Mouse (Mus musculus): ENCODE results near the gene Qrich1. TPM values are rescaled to one million over a fixed set of nuclear protein-coding genes. Genes with fewer than 3 reads are reported as not detected.

Gene Qrich1
- polyA plus RNA-seq, 1 experiment from 2014 or later, result 129 TPM

- no peak for DNase-seq (ENCODE audit: low spot score)
- H3K36me3 ChIP-seq, result peaks cover 85% of the 10 kb centered on the region
- H3K4me3 ChIP-seq, result no peak overlapping the region
- no peaks in the 10 kb centered on the region for H3K4me1 ChIP-seq
- H3K9me3 ChIP-seq, result no peaks in the 10 kb centered on the region
- no peaks in the 10 kb centered on the region for H3K27me3 ChIP-seq (ENCODE audit: insufficient read depth, poor library complexity, severe bottlenecking)
- 87% methylated on average over 15 of the region's 15 CpGs for WGBS
- H3K27ac ChIP-seq, result no peak overlapping the region
These were observed 16.7 kb upstream of the Qrich1 start for GRCm38 (mm10) chr9:108499943-108500342.

GRCm38 (mm10) chr9:108506901-108507300 is 9.7 kb upstream of the Qrich1 start:
- peak overlapping the region; percentile 88; the same call in 1 of the 2 replicates for H3K27ac ChIP-seq
- H3K36me3 ChIP-seq, result peaks cover 44% of the 10 kb centered on the region
- peak overlapping the region; percentile 89 for H3K4me3 ChIP-seq
- H3K4me1 ChIP-seq, result peaks cover 22% of the 10 kb centered on the region
- H3K9me3 ChIP-seq, result no peaks in the 10 kb centered on the region
- peak; percentile 59 for DNase-seq (ENCODE audit: low spot score)
- H3K27me3 ChIP-seq (ENCODE audit: insufficient read depth, poor library complexity, severe bottlenecking), result no peaks in the 10 kb centered on the region
- 84% methylated on average over 7 of the region's 7 CpGs for WGBS

DNA sequence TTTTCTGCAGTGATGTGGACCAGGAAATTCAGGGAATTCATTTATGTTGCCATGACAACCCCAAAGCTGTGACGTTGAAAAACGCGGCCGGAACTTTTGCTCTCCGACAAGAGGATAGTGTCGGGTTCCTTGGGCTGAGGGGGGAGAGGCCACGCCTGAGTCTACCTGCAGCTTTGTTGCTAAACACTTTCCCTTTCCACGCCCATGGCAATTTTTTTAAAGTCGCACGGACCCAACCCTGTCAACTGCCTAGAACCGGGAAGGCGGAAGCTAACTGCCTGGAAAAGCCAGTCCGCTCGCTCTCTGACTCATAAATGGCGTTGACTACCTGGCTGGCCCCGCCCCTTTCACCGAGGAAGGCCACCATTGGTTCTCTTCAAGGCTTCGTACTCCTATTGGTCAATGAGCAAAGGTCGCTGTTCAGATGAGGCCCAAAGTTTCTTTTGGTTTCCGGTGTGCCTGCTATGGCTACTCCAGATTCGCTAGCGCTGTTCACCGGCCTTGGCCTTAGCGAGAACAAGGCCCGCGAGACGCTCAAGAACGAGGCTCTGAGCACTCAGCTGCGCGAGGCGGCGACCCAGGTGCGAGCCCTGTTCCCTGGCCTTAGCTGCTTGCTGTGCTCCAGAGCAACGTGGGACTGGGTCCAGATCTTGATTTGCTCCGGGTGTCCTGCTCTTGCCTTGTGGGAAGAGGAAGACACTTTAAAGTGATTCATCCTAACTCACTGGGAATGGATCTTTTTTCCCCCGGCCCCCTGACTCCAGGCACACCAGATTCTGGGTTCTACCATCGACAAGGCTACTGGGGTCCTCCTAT is 8.8 kb upstream of the Qrich1 start, which contains the start of gene Qars:
Gene Qars (plus strand): TSS at position 88 of the 816 bp plus-strand sequence.
- Histone ChIP-seq H3K4me3 (peak within 1 kb of the TSS; percentile 89), H3K27me3 (ENCODE audit: insufficient read depth, poor library complexity, severe bottlenecking) (no peaks in the 10 kb centered on the region), H3K9me3 (no peaks in the 10 kb centered on the region), H3K27ac (peak within 1 kb of the TSS; percentile 88), H3K36me3 (peaks cover 45% of the 10 kb centered on the region), H3K4me1 (peaks cover 22% of the 10 kb centered on the region)
- WGBS, result 1% methylated on average over 37 of the region's 37 CpGs
- peak; percentile 99 for DNase-seq (ENCODE audit: low spot score)

GRCm38 (mm10) chr9:108508776-108509175 is 7.8 kb upstream of the Qrich1 start:
- no peak for DNase-seq (ENCODE audit: low spot score)
- Histone ChIP-seq H3K27ac (peak overlapping the region; percentile 88; the same call in 1 of the 2 replicates), H3K4me3 (peak overlapping the region; percentile 89), H3K36me3 (peaks cover 46% of the 10 kb centered on the region), H3K9me3 (no peaks in the 10 kb centered on the region), H3K27me3 (ENCODE audit: insufficient read depth, poor library complexity, severe bottlenecking) (no peaks in the 10 kb centered on the region), H3K4me1 (peaks cover 22% of the 10 kb centered on the region)
- WGBS, result 82% methylated on average over 7 of the region's 7 CpGs

DNA sequence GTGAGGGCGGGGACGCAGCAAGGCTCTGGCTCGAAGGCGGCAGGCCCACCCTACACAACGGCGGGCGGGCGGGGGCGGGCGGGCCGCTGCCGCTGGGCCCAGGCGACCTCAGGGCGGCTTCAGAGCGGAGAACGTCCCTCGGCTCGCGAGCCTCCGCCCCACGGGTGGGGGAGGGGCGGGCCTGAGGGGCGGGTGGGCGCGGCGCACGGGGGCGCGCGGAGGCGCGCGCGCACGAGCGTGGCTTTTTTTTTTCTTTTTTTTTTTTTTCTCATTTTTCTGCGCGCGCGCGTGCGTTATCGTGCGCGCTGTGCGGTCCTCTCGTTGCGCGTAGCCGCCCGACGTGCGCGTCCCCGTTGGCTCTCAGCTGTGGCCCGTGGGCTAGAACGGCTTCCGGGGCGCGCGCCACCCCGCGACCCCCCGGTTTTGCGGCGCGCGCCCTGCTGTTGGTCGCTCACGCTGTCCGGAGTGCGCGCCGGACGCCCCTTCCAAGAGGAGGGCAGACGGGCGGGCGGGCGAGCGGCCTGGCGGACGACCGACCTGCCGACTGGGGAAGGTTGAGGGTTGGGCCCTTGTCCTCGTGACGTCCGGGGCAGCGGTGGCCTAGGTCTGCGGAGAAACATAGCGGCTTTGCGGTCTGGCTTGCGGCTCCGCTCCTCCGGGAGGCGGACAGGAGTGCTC is 786 bp downstream of the Qrich1 start:
- H3K4me1 ChIP-seq, result peaks cover 20% of the 10 kb centered on the region
- WGBS, result under 1% methylated on average over 78 of the region's 95 CpGs
- no peaks in the 10 kb centered on the region for H3K27me3 ChIP-seq (ENCODE audit: insufficient read depth, poor library complexity, severe bottlenecking)
- peak overlapping the region; percentile 82 for H3K4me3 ChIP-seq
- H3K27ac ChIP-seq, result peak overlapping the region; percentile 99
- peaks cover 39% of the 10 kb centered on the region for H3K36me3 ChIP-seq
- peak; percentile 88 for DNase-seq (ENCODE audit: low spot score)
- no peaks in the 10 kb centered on the region for H3K9me3 ChIP-seq

DNA sequence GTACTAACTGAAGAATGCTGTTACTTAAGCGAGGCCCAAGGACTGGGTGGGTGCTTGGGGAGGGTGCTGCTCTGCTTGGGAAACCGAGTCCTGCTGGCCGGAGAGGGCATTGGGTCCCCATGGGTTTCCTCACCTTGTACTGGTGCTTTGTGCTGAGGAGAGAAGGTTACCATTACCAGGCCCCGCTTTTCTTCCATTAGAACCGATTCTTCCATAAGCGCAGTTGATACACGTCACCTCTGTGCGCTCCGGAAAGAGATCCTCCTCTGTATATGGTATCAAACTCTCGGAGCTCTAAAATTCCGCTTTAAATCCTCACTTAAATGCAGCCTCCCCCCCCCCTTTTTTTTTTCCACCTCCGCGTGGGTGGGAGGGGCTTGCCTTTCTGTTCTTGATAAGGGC is 1.3 kb downstream of the Qrich1 start:
- Histone ChIP-seq H3K9me3 (no peaks in the 10 kb centered on the region), H3K27ac (peak overlapping the region; percentile 99), H3K4me1 (peaks cover 20% of the 10 kb centered on the region), H3K4me3 (peak overlapping the region; percentile 82), H3K27me3 (ENCODE audit: insufficient read depth, poor library complexity, severe bottlenecking) (no peaks in the 10 kb centered on the region), H3K36me3 (peaks cover 38% of the 10 kb centered on the region)
- DNase-seq (ENCODE audit: low spot score), result no peak
- WGBS, result under 1% methylated on average over 13 of the region's 13 CpGs

DNA sequence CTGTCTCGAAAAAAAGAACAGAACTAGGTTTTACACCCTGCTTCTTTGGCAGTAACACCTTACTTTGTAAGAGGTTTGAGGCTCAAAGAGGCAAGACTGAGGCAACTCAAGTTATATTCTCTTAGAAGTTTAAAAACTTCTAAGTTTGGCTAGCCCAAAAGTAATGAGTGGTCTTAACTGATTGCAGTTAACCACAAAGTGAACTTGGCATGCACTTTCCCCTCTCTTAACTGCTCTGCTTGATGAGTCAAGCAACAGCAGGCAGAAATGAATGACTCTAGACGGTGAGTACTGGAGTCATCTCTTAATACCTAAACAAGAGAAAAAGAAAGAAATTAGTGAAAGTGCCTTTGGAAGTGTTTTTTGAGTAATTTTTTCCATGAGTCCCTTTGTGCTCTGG is 5.0 kb downstream of the Qrich1 start:
- no peak for DNase-seq (ENCODE audit: low spot score)
- H3K36me3 ChIP-seq, result peaks cover 24% of the 10 kb centered on the region
- WGBS, result 88% methylated on average over 2 of the region's 2 CpGs
- no peaks in the 10 kb centered on the region for H3K27me3 ChIP-seq (ENCODE audit: insufficient read depth, poor library complexity, severe bottlenecking)
- H3K9me3 ChIP-seq, result no peaks in the 10 kb centered on the region
- peaks cover 11% of the 10 kb centered on the region; the same call in 1 of the 2 replicates for H3K4me1 ChIP-seq
- H3K4me3 ChIP-seq, result no peak overlapping the region
- H3K27ac ChIP-seq, result no peak overlapping the region

GRCm38 (mm10) chr9:108523341-108523740 is 6.7 kb downstream of the Qrich1 start:
- Histone ChIP-seq H3K4me3 (no peak overlapping the region), H3K36me3 (peaks cover 33% of the 10 kb centered on the region), H3K4me1 (peaks cover 8% of the 10 kb centered on the region; the same call in 1 of the 2 replicates), H3K27me3 (ENCODE audit: insufficient read depth, poor library complexity, severe bottlenecking) (no peaks in the 10 kb centered on the region), H3K9me3 (no peaks in the 10 kb centered on the region), H3K27ac (no peak overlapping the region)
- DNase-seq (ENCODE audit: low spot score), result no peak
- WGBS, result 94% methylated on average over 4 of the region's 4 CpGs

DNA sequence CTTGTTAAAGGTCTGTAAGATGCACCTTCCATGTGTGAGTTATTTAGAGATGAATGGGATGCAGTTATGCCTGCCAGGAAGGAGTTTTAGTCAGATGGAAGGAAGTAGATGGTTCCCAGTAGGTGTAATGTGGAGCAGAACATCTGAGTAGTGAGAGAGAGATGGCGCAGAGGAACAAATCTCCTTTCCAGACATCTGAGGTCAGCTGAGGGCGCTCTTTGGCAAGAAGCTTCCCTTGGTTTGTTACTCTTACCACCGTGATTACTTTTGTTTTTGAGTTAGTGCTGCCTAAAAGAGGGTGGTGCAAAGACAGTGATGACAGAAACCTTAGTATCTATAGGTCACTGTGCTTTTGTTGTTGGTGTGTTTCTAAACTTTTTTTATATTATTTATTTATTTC is 8.8 kb downstream of the Qrich1 start:
- Histone ChIP-seq H3K4me3 (no peak overlapping the region), H3K27me3 (ENCODE audit: insufficient read depth, poor library complexity, severe bottlenecking) (no peaks in the 10 kb centered on the region), H3K36me3 (peaks cover 45% of the 10 kb centered on the region), H3K27ac (no peak overlapping the region), H3K9me3 (no peaks in the 10 kb centered on the region), H3K4me1 (no peaks in the 10 kb centered on the region)
- no peak for DNase-seq (ENCODE audit: low spot score)
- 84% methylated on average over 3 of the region's 3 CpGs for WGBS

DNA sequence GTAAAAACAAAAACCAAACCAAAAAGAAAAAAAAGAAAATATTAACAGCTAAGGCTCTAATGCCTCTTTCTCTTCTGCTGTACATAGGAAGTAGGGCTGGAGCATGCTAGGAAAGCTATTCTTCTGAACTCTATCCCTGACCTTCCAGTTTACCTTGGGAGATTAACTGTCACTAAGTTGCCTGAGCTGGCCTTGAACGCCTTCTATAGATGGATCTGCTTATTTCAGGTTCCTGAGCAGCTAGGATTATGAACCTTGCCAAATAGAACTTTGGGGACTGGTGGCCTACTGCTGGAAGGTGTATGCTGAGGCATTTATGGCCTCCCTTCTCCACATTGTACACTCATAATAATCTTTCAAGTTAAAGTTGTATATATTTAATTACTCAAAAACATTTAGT is 14.3 kb downstream of the Qrich1 start:
- no peak for DNase-seq (ENCODE audit: low spot score)
- H3K36me3 ChIP-seq, result peaks cover 83% of the 10 kb centered on the region
- H3K27ac ChIP-seq, result no peak overlapping the region
- 88% methylated on average over 1 of the region's 1 CpGs for WGBS
- no peaks in the 10 kb centered on the region for H3K4me1 ChIP-seq
- no peaks in the 10 kb centered on the region for H3K9me3 ChIP-seq
- H3K27me3 ChIP-seq (ENCODE audit: insufficient read depth, poor library complexity, severe bottlenecking), result no peaks in the 10 kb centered on the region
- H3K4me3 ChIP-seq, result no peak overlapping the region

GRCm38 (mm10) chr9:108531496-108531895 is 14.9 kb downstream of the Qrich1 start:
- Histone ChIP-seq H3K4me1 (no peaks in the 10 kb centered on the region), H3K27me3 (ENCODE audit: insufficient read depth, poor library complexity, severe bottlenecking) (no peaks in the 10 kb centered on the region), H3K4me3 (no peak overlapping the region), H3K27ac (no peak overlapping the region), H3K9me3 (no peaks in the 10 kb centered on the region), H3K36me3 (peaks cover 89% of the 10 kb centered on the region)
- DNase-seq (ENCODE audit: low spot score), result no peak
- 96% methylated on average over 1 of the region's 1 CpGs for WGBS

- Histone ChIP-seq H3K4me1 (no peaks in the 10 kb centered on the region), H3K4me3 (no peak overlapping the region), H3K36me3 (peaks cover 94% of the 10 kb centered on the region), H3K27ac (no peak overlapping the region), H3K27me3 (ENCODE audit: insufficient read depth, poor library complexity, severe bottlenecking) (no peaks in the 10 kb centered on the region), H3K9me3 (no peaks in the 10 kb centered on the region)
- DNase-seq (ENCODE audit: low spot score), result no peak
These were observed 24.2 kb downstream of the Qrich1 start for GRCm38 (mm10) chr9:108540846-108541245.

- no peak overlapping the region for H3K4me3 ChIP-seq
- H3K4me1 ChIP-seq, result no peaks in the 10 kb centered on the region
- H3K9me3 ChIP-seq, result no peaks in the 10 kb centered on the region
- no peak overlapping the region for H3K27ac ChIP-seq
- no peak for DNase-seq (ENCODE audit: low spot score)
- WGBS, result 94% methylated on average over 3 of the region's 3 CpGs
- peaks cover 95% of the 10 kb centered on the region for H3K36me3 ChIP-seq
- no peaks in the 10 kb centered on the region for H3K27me3 ChIP-seq (ENCODE audit: insufficient read depth, poor library complexity, severe bottlenecking)
These were observed 29.4 kb downstream of the Qrich1 start for GRCm38 (mm10) chr9:108545986-108546385.

Measured in heart, embryonic 10.5 days (tissue).